Mouse (Mus musculus): ENCODE measurements around the gene Prrc2b.

Prrc2b gene

DNA sequence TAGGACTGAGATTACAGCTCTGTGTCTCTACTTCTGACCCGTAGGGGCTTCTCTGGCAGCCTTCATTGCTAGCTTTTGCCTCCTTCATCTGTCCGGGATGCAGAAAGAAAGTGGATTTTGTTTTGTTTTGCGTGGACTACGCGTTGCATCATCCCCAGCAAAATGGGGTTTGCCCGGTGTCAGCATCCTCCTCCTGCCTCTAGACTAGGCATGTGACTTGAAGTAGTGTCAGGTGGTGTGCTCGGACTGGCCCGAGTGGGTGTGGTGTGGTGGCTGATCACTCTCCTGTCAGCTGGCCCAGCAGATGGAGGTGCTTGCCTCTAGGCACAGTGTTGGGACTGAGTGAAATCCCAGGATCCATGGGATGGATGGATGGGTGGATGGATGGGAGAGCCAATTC, 11.2 kb downstream of the Prrc2b start:
- peak; percentile 45 to 57 for DNase-seq (ENCODE audit: low spot score in 2 of 2)

GRCm38 (mm10) chr2:32162646-32163045, 11.8 kb downstream of the Prrc2b start:
- no peak for DNase-seq (ENCODE audit: low spot score in 2 of 2)

DNA sequence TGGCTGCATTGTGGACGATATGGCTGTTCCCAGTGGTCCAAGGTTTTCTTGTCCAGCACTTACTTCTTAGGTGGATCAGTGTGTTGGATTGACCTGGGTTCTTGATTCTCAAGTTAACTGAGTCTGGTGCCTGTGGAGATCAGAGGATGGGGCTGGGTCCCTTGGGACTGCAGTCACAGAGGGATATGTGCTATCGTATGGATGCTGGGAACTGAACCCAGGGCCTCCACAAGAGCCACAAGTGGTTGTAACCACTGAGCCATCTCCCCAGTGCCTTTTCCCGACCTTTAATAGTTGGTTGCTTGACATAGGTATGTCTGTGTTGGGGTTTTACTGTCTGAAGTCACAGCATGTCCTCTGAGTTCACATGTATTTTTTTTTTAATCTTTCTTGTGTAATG, 12.2 kb downstream of the Prrc2b start:
- DNase-seq (ENCODE audit: low spot score in 2 of 2), result no peak

DNA sequence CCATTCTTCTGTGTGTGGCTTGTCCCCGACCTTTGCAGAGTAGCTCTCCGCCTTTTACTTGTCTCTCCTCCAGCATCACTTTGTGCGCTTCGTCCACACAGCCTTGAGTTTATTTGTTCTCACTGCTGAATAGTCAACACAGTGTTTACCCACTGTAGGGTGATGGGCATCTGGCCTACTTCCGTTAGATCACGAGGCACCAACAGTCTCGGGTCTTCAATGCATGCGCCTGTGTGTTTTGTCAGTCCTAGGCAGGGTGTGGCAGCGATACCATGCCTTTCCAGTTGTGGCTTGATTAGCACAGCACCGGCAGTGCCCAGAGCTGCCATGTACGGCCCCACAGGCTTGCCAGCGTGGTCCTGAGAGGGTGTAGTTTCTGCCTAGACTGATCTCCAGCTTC, 13.6 kb downstream of the Prrc2b start:
- DNase-seq (ENCODE audit: low spot score in 2 of 2), result peak; percentile 36 to 47

GRCm38 (mm10) chr2:32165040-32165800, 14.3 kb downstream of the Prrc2b start:
- peak; percentile 51 to 73 for DNase-seq (ENCODE audit: low spot score in 2 of 2)

GRCm38 (mm10) chr2:32166581-32166980, 15.7 kb downstream of the Prrc2b start:
- DNase-seq (ENCODE audit: low spot score in 2 of 2), result no peak

- DNase-seq (ENCODE audit: low spot score in 2 of 2), result peak in 1 of 2 experiments; percentile 20
Measured at GRCm38 (mm10) chr2:32167034-32167770, 16.3 kb downstream of the Prrc2b start.

GRCm38 (mm10) chr2:32167819-32168218, 16.9 kb downstream of the Prrc2b start:
- DNase-seq (ENCODE audit: low spot score in 2 of 2), result peak; percentile 44 to 66

DNA sequence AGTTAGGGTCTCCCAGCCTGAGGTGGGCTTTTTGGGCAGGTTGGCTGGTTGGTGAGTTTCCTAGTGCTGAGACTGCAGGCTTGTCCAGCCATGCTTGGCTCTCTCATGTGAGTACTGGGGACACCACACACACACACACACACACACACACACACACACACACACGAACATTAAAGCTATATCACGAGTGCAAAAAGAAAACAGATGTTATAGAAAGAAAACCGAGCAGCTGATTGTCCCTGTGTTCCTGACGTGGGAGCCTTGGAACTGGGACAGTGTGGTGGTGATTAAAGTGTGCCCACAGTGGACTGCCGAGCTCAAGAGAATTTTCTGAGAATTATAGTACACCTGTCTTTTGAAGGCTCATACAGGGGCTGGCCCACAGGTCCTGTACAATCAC, 18.4 kb downstream of the Prrc2b start:
- DNase-seq (ENCODE audit: low spot score in 2 of 2), result no peak

GRCm38 (mm10) chr2:32170010-32170409, 19.1 kb downstream of the Prrc2b start:
- DNase-seq (ENCODE audit: low spot score in 2 of 2), result no peak

GRCm38 (mm10) chr2:32171658-32172433, 21.0 kb downstream of the Prrc2b start:
- DNase-seq (ENCODE audit: low spot score in 2 of 2), result no peak

- no peak for DNase-seq (ENCODE audit: low spot score in 2 of 2)
Measured at GRCm38 (mm10) chr2:32174170-32174741, 23.4 kb downstream of the Prrc2b start.

DNA sequence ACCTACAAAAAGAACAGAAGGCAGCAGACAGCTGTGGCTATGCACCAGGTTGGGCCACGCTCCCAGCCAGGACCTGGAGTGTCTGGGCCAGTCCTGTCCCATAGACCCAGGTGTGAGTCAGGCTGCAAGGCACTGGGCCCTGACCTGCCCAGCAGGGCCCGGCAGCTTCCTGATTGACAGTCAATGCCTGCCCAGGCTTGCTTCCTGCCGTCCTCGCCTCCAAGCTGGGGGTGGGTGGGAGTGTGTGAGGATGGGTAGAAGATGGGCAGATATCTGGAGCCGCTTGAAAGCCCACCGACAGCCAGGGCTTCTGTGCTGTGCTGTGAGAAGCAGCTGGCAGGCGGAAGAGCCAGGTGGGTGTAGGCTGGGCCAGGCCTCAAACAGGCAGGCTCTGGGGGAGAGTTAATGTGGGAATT, 24.2 kb downstream of the Prrc2b start:
- DNase-seq (ENCODE audit: low spot score in 2 of 2), result no peak

- no peak for DNase-seq (ENCODE audit: low spot score in 2 of 2)
Measured at GRCm38 (mm10) chr2:32175508-32175907, 24.6 kb downstream of the Prrc2b start.

- no peak for DNase-seq (ENCODE audit: low spot score in 2 of 2)
Measured at GRCm38 (mm10) chr2:32176848-32177247, 26.0 kb downstream of the Prrc2b start.

DNA sequence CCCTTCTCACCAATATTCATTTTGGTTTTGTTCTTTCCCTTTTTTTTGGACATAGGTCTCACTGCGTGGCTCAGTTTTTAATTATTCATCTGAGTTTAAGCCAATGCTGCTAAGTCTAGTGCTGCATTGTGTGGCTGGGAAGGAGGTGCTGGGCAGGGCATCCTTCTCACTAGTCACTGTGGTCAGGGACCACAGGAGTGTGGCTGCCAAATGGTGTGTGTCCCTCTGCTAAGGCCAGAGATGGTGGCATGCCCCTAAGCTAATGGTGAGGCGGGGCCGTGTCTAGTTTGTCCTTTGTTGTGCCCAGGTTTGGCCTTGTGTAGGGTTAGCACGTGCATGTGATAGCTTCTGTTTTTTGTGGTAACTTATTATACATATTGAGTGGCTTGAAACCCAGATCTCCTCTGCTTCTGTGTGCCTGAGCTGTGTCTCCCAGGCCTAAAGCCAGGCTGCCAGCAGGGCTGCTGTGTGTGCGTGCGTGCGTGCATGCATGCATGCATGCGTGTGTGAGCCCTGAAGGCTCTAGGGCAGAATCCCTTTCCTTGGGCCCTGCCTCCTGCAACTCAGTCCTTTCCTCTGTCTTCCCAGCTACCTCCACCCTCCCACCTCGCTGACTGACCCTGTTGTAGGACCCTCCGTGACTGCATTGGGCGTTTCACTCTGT, 26.6 kb downstream of the Prrc2b start:
- peak; percentile 35 to 55 for DNase-seq (ENCODE audit: low spot score in 2 of 2)

GRCm38 (mm10) chr2:32179363-32179762, 28.5 kb downstream of the Prrc2b start:
- no peak for DNase-seq (ENCODE audit: low spot score in 2 of 2)

DNA sequence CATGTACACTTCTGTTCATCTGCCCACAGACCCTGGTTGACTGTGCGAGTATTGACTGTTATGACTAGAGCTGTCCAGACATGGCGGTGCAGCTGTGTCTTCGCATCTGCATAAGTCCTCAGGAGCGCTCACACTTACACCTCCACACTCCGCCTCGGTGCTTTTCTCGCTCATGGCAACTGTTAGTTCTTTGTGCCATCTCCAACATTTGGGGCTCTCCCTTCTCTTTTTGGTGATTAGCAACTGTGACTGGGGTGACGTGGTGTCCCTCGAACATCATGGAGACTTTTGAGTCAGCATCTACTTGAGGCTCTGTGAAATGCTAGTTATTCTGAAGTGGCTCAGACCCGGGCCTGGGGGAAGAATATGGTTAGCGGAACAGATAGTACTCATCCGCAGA, 29.2 kb downstream of the Prrc2b start:
- no peak for DNase-seq (ENCODE audit: low spot score in 2 of 2)

DNA sequence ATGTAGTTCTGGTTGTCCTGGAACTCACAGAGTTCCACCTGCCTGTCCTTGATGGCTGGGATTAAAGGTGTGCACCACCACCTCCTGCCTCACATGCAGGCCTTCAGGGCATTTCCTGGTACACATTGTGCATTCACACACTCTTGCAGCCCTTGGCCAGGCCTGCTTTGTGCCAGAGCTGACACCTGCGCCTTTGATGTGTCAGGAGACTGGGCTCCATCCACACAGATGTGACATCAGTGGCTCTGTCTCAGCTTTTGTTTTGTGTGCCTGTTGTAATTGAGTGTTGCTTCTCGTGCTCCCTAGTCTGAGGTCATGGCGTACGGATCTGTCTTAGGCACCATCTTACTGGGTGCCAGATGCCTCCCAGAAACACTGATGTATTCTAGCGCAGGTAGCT, 30.5 kb downstream of the Prrc2b start:
- no peak for DNase-seq (ENCODE audit: low spot score in 2 of 2)

GRCm38 (mm10) chr2:32182119-32182518, 31.2 kb downstream of the Prrc2b start:
- no peak for DNase-seq (ENCODE audit: low spot score in 2 of 2)

DNA sequence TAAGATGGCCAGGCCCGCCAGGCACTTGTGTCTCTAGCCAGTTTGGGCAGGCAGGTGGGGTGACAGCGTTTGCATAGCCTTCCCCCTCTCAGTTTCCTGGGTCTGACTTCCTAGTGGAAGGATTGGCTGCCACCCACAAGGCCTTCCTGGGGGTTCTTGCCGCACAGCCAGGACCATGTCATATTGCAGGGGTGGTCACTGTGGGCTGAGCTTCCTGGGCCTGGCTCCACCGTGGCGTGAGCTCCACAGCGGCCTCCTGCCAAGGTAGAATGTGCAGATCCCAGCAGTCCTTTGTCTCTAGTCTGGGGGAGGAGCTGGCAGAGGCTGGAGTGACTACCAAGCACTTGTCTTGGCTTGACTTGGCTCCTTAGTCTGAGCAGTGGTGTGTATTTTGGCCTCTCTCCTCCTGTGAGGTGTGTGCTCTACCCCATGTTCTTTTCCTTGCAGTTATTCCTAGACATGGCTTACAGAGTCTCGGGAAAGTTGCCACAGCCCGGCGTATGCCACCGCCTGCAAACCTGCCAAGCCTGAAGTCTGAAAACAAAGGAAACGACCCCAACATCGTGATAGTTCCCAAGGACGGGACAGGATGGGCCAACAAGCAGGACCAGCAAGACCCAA, 31.9 kb downstream of the Prrc2b start:
- DNase-seq (ENCODE audit: low spot score in 2 of 2), result no peak
